Mouse (Mus musculus): ENCODE results near the gene Sfxn5. TPM values are rescaled to one million over a fixed set of nuclear protein-coding genes. Genes with fewer than 3 reads are reported as not detected.

The Sfxn5 gene
- polyA plus RNA-seq, 1 experiment: 0.33 TPM

GRCm38 (mm10) chr6:85331221-85331735, 1.9 kb downstream of the Sfxn5 start:
- TF ChIP-seq GATA1 (IDR thresholded peaks at IDR 0.05; ENCODE audit: low read length): no peak

GRCm38 (mm10) chr6:85329666-85330185, 3.5 kb downstream of the Sfxn5 start:
- TF ChIP-seq GATA1 (IDR thresholded peaks at IDR 0.05; ENCODE audit: low read length): no peak

- TF ChIP-seq GATA1 (IDR thresholded peaks at IDR 0.05; ENCODE audit: low read length): no peak
Observed at GRCm38 (mm10) chr6:85326564-85326963, 6.7 kb downstream of the Sfxn5 start.

- TF ChIP-seq GATA1 (IDR thresholded peaks at IDR 0.05; ENCODE audit: low read length): no peak
Observed at GRCm38 (mm10) chr6:85325109-85325508, 8.1 kb downstream of the Sfxn5 start.

- TF ChIP-seq GATA1 (IDR thresholded peaks at IDR 0.05; ENCODE audit: low read length): no peak
Observed at GRCm38 (mm10) chr6:85320445-85320866, 12.8 kb downstream of the Sfxn5 start.

- no peak for TF ChIP-seq GATA1 (IDR thresholded peaks at IDR 0.05; ENCODE audit: low read length)
Observed at GRCm38 (mm10) chr6:85316211-85316610, 17.0 kb downstream of the Sfxn5 start.

- no peak for TF ChIP-seq GATA1 (IDR thresholded peaks at IDR 0.05; ENCODE audit: low read length)
Observed at GRCm38 (mm10) chr6:85314064-85314798, 19.0 kb downstream of the Sfxn5 start.

- TF ChIP-seq GATA1 (IDR thresholded peaks at IDR 0.05; ENCODE audit: low read length): no peak
Observed at GRCm38 (mm10) chr6:85307894-85308293, 25.3 kb downstream of the Sfxn5 start.

GRCm38 (mm10) chr6:85306375-85306774, 26.8 kb downstream of the Sfxn5 start:
- no peak for TF ChIP-seq GATA1 (IDR thresholded peaks at IDR 0.05; ENCODE audit: low read length)

- no peak for TF ChIP-seq GATA1 (IDR thresholded peaks at IDR 0.05; ENCODE audit: low read length)
Observed at GRCm38 (mm10) chr6:85305826-85306225, 27.4 kb downstream of the Sfxn5 start.

- no peak for TF ChIP-seq GATA1 (IDR thresholded peaks at IDR 0.05; ENCODE audit: low read length)
Observed at GRCm38 (mm10) chr6:85304966-85305365, 28.3 kb downstream of the Sfxn5 start.

GRCm38 (mm10) chr6:85302326-85303055, 30.7 kb downstream of the Sfxn5 start:
- no peak for TF ChIP-seq GATA1 (IDR thresholded peaks at IDR 0.05; ENCODE audit: low read length)

GRCm38 (mm10) chr6:85295384-85296167, 37.6 kb downstream of the Sfxn5 start:
- TF ChIP-seq GATA1 (IDR thresholded peaks at IDR 0.05; ENCODE audit: low read length): no peak

GRCm38 (mm10) chr6:85294004-85294379, 39.2 kb downstream of the Sfxn5 start:
- TF ChIP-seq GATA1 (IDR thresholded peaks at IDR 0.05; ENCODE audit: low read length): no peak

GRCm38 (mm10) chr6:85293255-85294003, 39.8 kb downstream of the Sfxn5 start:
- TF ChIP-seq GATA1 (IDR thresholded peaks at IDR 0.05; ENCODE audit: low read length): no peak
